Mouse (Mus musculus) left cerebral cortex, adult 18-20 months (tissue): ENCODE measurements at regions not wholly inside any gene's neighbourhood (a gene's known extent, or its start where the extent isn't known, plus 50 kb on each side); places are given as distances from the start of the nearest gene placed in this dataset.

Source experiments
- DNase-seq, 2 experiments: peaks; one replicate each; pipeline ENCODE4 v3.0.0; 2021 to 2022; ENCODE audit warnings: low spot score in 2 of 2, mixed read lengths in 1 of 2

DNA sequence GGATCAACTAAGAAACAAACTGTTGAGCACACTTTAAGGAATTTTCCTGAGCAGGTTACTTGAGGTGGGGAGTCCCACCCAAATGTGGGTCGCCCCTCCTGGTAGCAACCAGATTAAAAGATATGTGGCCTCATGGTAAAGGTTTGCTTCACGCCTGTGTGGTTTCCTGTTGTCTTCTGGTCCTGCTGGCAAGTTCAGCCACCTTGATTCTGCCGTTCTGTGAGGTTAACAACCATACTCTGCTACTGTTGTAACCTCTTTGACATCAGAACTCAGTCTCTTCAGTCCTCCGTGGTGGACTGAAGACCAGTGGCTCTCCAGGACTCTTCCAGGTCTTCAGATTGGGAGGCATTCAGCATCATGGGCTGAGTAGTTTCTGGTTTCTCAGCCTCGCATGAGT, 127.1 kb upstream of the Sp4 start:
- no peak for DNase-seq

DNA sequence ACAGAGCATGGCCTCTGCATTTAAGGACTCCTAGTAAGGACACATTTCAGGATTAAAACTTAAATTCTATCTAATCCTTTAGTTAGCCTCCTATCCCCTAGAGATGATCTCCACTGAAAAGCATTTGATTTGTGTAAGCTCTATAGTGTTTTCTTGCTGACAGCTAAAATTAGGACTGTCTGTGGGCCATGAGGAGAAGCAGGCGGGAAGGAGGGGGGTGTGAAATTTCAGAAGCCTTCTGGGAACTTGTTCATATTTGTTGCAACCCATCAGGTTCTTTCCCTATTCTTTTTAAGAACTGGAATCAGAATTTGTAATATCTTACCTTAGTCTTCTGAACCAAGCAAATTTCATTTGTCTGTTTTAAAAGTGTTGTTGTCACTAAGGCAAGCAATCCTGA, 114.7 kb upstream of the Sp4 start:
- no peak for DNase-seq

DNA sequence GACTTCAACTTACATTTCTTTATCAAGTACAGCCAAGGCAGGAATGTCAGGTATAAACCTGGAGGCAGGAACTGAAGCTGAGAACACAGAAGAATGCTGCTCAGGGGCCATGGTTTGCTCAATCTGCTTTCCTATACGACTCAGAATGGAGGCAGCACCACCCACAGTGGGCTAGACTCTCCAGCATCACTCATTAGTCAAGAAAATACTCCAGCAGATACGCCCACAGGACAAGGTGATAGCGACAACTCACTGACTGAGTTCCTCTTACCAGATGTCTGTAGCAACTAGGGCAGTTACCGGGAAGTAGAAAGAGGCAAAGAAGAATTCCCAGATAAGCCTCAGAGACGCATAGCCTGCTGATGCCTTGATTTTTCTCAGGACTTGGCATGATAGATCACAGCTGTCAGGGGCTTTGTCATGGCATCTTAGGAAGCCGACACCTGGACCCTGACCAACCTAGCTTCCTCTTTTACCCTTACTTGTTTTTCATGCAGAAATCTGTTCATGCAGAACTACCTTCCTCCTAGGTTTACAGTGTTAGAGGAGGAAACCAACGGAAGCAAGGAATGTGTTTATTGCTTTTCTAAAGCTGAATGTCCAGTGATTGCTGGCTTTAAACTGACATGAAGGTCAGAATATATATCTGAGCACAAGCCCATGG, 110.7 kb upstream of the Sp4 start:
- peak in 1 of 2 experiments; percentile 9 for DNase-seq

DNA sequence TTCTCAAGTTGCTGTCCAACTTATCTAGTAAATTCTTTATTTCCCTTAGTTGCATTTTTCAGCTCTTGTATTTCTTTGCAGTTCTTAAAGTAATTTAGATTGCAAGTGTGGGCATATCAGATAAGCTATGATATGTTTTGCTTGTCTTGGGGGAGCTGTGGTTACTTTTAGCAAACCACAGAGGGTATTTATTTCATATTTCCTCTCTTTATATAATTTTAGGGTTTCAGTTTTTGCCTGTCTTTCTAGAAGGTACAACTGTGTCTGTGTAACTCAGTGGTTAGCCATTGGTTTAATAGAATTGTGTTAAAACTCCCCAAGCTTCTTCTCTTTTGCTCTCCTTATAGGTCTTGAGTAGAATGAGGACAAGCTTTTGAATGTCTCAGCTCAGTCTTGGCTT, 109.7 kb upstream of the Sp4 start:
- DNase-seq, result no peak

DNA sequence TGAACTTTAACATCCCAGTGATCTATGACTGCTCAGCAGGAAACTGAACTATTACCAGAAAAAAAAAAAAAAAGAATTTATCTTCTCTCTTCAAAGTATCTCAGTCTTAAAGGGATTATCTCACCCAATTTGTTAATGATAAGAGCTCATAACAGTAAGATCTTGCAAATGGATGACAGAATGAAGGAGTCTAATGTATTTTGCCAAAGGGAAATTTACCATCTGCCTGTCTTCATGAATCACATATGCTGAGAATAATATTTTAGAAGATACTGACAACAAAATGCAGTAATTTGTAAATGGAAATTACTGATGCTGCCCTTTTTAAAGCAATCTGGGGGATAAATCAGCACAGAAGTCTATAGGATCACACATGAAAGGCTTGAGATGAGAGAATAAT, 103.9 kb upstream of the Sp4 start:
- DNase-seq, result no peak

DNA sequence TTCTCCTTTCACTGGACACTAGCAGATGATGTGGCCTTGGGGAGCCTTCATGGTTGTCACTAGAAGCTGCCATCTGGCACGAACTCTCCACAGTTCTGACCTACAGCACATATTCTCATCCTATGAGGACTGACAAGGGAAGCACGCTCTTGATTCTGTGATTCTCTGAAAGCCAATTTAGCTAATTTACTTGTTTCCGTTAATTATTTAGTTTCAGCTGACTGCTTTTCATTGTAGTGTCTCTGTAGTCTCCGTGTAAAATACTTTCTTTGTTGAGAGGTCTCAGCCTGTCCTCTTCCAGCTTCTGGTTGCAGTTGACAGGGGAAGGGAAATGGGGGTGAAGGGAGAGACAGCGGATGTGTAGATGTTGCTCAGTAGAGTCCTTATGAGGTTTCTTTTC, 102.9 kb upstream of the Sp4 start:
- no peak for DNase-seq

DNA sequence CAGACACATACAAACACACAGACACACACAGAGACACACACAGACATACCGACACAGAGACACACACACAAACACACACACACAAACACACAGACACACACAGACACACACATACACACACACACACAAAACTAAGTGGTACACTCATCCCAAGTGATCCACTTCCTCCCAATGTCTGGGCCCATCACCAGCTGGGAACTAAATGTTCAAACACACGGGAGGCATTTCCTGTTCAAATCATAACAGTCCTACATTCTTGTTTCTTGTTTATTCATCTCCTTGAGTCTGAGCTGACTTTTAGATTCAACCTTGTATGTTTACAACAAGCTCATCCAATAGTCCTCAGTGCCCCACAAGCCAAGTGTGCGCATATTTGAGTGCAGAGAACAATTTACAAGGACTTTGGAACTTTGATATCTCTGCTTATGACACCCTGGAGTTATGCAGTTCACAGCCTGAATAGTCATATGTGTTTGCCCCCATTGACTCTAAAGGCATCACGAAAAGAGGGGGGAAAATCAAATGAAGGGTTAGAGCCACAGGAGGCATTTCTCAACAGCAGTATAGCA, 102.4 kb upstream of the Sp4 start:
- no peak for DNase-seq

DNA sequence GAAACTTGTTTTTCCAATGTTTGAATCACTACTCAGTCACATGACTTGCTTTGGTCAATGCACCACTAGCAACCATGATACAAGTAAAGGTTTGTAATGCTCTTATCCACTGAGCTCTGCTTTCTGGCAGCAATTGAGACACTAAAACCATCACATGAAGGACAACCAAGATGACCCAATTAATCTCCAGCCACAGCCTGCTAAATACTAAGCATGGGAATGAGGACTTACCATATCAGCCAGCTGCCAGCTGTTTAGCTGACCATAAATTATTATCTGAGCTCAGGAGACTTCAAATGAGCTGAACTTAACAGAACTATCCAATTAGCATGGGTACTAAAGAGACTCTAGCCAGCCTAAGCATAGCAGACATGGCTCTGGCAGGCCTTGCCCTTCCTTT, 100.1 kb upstream of the Sp4 start:
- no peak for DNase-seq

DNA sequence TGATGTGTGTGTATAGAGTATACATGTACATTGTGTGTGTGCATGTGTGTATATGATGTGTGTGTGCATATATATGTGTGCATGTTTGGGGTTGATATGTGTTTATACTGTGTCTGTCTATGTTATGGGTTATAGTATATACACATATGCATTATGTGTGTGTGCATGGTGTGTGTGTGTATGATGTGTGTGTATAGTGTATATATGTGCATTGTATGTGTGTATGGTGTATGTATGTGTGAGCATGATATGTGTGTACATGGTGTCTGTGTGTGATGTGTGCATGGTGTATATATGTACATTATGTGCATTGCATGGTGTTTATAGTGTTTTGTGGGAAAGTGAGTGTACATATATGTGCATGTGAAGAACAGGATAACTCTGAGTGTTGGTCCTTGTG, 90.4 kb upstream of the Sp4 start:
- DNase-seq, result no peak

DNA sequence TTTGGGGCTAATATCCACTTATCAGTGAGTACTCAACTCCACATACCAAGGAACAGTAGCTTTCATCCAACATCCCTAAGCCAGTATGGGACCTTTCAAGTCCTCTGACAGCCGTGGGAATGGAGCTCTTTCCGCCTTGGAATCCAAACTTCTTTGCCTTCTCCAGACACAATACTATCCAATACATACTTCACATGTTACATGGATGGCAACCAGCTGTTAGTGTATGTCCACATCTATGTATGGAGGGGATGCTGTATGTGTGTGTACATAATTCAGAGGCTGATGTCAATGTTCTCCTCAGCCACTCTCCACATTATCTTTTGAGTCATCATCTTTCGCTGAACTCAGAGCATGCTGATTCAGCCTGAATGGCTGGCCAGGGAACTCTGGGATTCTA, 79.8 kb upstream of the Sp4 start:
- DNase-seq, result no peak

DNA sequence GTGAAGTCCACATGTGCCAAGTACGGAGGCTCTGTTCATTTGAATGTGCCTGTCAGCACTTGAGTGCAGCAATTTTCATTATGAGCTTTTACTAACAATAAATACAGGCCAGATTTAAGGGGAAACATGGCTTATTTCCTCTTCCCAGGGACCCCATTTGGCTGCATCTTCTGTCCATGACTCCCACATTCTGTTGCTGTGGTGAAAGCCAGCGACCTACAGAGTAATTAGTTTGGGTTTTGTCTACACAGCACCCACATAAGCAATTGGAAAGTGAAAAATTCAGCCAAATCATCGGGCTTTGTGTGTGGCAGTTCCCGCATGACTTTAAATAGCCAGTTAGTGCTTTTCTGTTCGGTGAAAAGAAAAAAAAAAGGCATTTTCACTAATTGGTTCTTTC, 76.7 kb upstream of the Sp4 start:
- DNase-seq, result no peak

DNA sequence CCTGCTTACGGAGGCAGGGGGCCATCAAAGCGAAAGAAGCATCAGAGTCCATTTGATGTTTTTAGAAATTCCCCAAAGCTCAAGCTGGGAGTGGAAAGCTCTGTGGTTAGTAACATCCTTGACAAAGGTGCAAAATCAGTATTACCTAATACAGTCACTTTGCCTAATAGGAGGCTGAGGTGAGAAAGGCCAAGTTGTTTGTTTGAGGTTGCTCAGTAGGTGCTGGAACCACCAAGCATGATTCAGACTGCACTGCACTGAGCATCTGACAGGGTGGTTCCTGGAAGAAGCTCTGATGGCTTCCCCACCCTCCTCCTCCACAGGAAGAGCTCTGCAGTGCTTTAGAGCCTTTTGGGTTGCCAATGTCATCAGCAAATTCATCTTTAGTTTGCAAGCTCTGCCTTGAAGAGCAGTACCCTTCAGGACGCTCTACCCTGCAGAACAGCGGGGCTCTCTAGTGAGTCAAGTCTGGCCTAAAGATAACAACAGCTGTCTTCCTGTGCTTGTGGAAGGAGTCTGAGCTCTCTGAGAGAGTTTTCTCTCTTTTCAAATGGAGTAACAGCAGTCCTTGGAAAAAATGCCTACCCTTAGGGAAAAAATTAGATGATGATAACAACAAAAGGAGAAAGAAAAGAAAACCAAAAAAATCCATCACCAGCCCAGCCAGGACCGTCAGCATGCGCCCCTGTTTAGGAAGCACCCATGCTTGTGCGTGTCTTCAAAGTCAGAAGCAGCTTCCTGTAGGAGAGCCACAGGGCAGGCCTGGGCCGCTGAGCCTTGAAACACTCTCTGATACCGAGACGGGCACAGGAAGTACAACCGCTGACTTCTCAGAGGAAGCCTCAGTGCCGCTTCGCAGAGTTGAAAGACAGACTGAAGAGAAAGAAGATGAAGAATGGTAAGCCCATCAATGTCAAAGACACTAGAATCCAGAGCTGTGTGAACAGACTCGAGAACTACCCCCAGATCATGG, 75.6 kb upstream of the Sp4 start:
- no peak for DNase-seq

DNA sequence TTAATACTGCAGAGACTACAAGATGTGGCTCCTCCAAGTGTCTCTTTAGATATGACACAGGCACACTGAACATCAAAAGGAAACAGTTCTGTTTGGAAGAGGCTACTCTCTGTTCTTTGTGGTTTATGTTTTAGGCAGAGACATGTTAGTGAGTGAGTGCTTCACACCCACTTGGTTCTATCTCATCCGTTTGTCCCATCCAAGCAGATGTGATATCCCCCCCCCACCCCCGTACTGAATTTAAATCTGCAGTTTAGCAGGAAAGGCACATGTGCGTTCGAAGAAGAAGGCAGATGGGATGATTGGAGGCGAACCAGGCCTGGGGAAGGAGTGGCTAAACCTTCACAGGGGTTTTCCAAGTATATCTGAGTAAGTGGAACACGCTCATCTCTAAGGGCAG, 72.0 kb upstream of the Sp4 start:
- DNase-seq, result peak; percentile 28 to 31

DNA sequence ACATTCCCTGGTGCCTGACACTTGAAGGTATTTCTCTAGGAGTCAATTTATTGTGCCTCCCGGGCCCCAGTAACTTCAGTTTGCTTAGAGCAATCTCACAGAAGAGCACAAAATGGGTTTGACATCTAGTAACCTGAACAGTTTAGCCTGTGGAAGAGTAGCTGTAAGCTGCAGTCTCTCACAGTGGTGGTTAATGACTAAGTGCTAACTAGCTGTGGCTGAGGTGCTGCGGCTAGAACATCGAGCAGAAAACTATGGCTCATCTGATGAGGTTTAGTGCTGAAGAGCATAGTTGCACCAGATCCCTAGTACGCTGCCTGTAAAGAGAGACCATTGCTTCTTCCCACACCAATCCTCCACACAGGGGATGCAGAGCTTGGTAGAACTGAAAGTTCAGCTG, 70.7 kb upstream of the Sp4 start:
- DNase-seq, result no peak

DNA sequence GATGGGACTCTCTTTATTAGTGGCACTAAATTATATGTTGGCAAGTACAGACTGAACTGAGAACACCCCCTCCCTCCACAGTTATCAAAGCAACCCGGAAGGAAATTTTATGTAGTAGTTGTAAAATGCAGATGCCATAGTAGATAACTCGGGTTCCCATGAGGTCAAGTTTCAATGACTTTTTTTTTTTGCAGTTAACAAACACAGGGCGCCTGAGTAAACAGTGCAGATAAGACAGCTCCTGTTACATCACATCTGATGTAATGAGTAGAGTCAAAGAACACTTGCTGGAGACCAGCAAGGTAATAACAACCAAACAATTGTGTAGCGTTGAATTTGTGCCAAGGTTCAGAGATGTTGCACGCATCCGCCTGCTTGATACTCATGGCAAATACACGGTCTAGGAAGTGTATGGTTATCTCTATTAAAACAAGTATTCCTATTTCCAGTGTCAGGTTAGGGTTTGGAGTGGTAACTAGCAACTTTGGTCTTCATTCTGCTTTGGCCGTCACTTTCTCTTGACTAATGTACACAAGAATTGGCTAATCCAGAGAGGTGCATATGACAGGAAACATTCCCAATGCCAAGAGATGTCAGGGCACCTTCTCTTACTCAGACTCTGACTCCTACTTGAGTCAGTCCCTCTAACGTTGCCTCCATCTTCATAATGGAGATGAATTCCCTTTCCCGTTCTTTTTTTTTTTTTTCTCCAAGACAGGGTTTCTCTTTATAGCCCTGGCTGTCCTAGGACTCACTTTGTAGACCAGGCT, 66.3 kb upstream of the Sp4 start:
- no peak for DNase-seq

DNA sequence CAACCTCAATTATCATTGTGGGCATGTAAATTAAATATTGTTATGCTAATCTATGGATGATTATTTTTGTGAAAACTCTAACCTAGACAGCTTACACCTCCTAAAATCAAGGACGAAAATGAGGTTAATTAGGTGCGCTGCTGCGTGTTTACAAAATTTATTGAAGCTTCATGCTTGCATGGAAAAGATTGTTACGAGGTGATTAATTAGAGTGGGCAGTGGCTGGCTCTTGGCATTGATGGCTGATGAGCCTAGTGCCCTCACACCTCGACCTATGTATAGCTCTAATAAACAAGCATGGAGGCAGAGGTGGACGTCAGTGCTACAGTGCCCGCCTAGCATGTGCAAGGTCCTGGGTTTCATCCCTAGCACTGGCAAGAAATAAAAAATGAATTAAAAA, 51.6 kb upstream of the Sp4 start:
- DNase-seq, result no peak

DNA sequence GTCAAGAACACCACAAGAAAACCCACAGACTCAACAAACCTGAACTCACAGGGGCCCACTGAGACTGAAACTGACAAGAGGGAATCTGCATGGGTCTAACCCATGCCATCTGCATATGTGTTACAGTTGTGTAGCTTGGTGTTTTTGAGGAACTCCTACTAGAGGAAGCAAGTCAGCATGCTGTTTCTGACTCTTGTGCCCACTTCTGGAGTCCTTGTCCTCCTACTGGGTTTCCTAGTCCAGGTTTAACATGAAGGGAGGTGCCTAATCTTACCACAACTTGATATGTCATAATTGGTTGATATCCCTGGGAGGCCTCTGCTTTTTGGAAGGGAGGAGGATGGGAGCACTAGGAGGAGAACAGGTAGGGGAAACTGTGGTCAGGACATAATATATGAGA, 50.2 kb upstream of the Sp4 start:
- DNase-seq, result no peak
